26 mouse cellular contexts compared by ENCODE assay signal in genomic region chr2:134591081-134591694, GRCm38 (mm10). TPM values are rescaled to one million over a fixed set of nuclear protein-coding genes. Genes with fewer than 3 reads are reported as not detected.
DNase-seq lines count a peak whose midpoint lies in the region; ATAC-seq and TF ChIP-seq lines count a peak whose summit lies in the region.
"Had no signal": no experiment of that assay in that cellular context is flagged by ENCODE, and none has a peak within 500 bp of the region (broad histone marks: within the 10 kb centered on the region; RNA-seq: fewer than 3 reads in every experiment).

No protein-coding gene starts in this region.

- no peaks in the 10 kb centered on the region for H3K27me3 ChIP-seq in forebrain, postnatal 0 days (ENCODE audit: insufficient read depth, low read length)
- H3K27me3 ChIP-seq in forebrain, embryonic 16.5 days (replicated peaks; ENCODE audit: control insufficient read depth, insufficient read depth, low read length) = no peaks in the 10 kb centered on the region
- no peaks in the 10 kb centered on the region for H3K27me3 ChIP-seq in kidney, embryonic 15.5 days
- H3K27me3 ChIP-seq in neural tube, embryonic 14.5 days (ENCODE audit: control insufficient read depth, insufficient read depth, low read length) = no peaks in the 10 kb centered on the region
- no peaks in the 10 kb centered on the region for H3K27me3 ChIP-seq in midbrain, embryonic 16.5 days (ENCODE audit: control insufficient read depth, insufficient read depth, low read depth, low read length)
- H3K27me3 ChIP-seq in heart, adult 2 months (ENCODE audit: control insufficient read depth, insufficient read depth, low read length) = no peaks in the 10 kb centered on the region
- H3K27me3 ChIP-seq: CH12.LX; forebrain, embryonic 15.5 days; heart, embryonic 12.5 days; hindbrain, embryonic 15.5 days; Patski had no signal

- H3K36me3 ChIP-seq in forebrain, postnatal 0 days (ENCODE audit: insufficient read depth) = peaks cover 14% of the 10 kb centered on the region; the same call in 1 of the 2 replicates
- peaks cover 3% of the 10 kb centered on the region; the same call in 1 of the 2 replicates for H3K36me3 ChIP-seq in forebrain, embryonic 16.5 days (ENCODE audit: control insufficient read depth, insufficient read depth)
- peaks cover 9% of the 10 kb centered on the region; the same call in 1 of the 2 replicates for H3K36me3 ChIP-seq in kidney, embryonic 15.5 days
- no peaks in the 10 kb centered on the region for H3K36me3 ChIP-seq in neural tube, embryonic 14.5 days (ENCODE audit: control insufficient read depth, insufficient read depth, low read length)
- peaks cover 9% of the 10 kb centered on the region; the same call in 1 of the 2 replicates for H3K36me3 ChIP-seq in midbrain, embryonic 16.5 days (ENCODE audit: control insufficient read depth, insufficient read depth, low read length)
- H3K36me3 ChIP-seq in heart, adult 2 months (ENCODE audit: control insufficient read depth, insufficient read depth, low read length) = no peaks in the 10 kb centered on the region; the same call in none of the 2 replicates
- H3K36me3 ChIP-seq: embryonic facial prominence, embryonic 10.5 days had no signal

- no peaks in the 10 kb centered on the region for H3K79me2 ChIP-seq in heart, adult 2 months (replicated peaks; ENCODE audit: control insufficient read depth, insufficient read depth, low read length)

- H3K4me2 ChIP-seq in forebrain, postnatal 0 days (ENCODE audit: low read depth) = no peak overlapping the region
- no peak overlapping the region for H3K4me2 ChIP-seq in forebrain, embryonic 16.5 days (ENCODE audit: low read length)
- H3K4me2 ChIP-seq in kidney, embryonic 15.5 days = no peak overlapping the region
- no peak overlapping the region for H3K4me2 ChIP-seq in neural tube, embryonic 14.5 days (ENCODE audit: low read depth, low read length)
- no peak overlapping the region for H3K4me2 ChIP-seq in midbrain, embryonic 16.5 days (ENCODE audit: low read length)
- H3K4me2 ChIP-seq: forebrain, embryonic 15.5 days; heart, embryonic 12.5 days; hindbrain, embryonic 15.5 days had no signal

- no peak overlapping the region for H3K27ac ChIP-seq in forebrain, postnatal 0 days (ENCODE audit: low read depth, low read length)
- no peak overlapping the region for H3K27ac ChIP-seq in forebrain, embryonic 16.5 days (ENCODE audit: low read length)
- no peak overlapping the region for H3K27ac ChIP-seq in kidney, embryonic 15.5 days
- H3K27ac ChIP-seq in neural tube, embryonic 14.5 days (ENCODE audit: low read depth, low read length) = no peak overlapping the region
- no peak overlapping the region for H3K27ac ChIP-seq in midbrain, embryonic 16.5 days (ENCODE audit: low read length)
- H3K27ac ChIP-seq in heart, adult 2 months = no peak overlapping the region
- H3K27ac ChIP-seq: embryonic facial prominence, embryonic 10.5 days; forebrain, embryonic 15.5 days; hindbrain, embryonic 15.5 days had no signal

- no peak overlapping the region for H3K4me3 ChIP-seq in forebrain, postnatal 0 days (ENCODE audit: low read depth, low read length)
- no peak overlapping the region for H3K4me3 ChIP-seq in forebrain, embryonic 16.5 days (replicated peaks; ENCODE audit: low read length)
- H3K4me3 ChIP-seq in kidney, embryonic 15.5 days (replicated peaks) = no peak overlapping the region
- no peak overlapping the region for H3K4me3 ChIP-seq in neural tube, embryonic 14.5 days (ENCODE audit: low read depth, low read length)
- H3K4me3 ChIP-seq in midbrain, embryonic 16.5 days (ENCODE audit: low read depth, low read length) = no peak overlapping the region
- H3K4me3 ChIP-seq in heart, adult 2 months = no peak overlapping the region
- H3K4me3 ChIP-seq: embryonic facial prominence, embryonic 10.5 days; forebrain, embryonic 15.5 days; heart, embryonic 12.5 days; hindbrain, embryonic 15.5 days had no signal

- TF ChIP-seq POLR2A in heart, adult 2 months (IDR thresholded peaks at IDR 0.05; ENCODE audit: insufficient read depth, low read depth, low read length) = no peak

- 0 out of 2 replicates have a peak, but pooled peaks have one; percentile 14 for ATAC-seq in forebrain, postnatal 0 days
- ATAC-seq in forebrain, embryonic 16.5 days = no peak
- ATAC-seq in kidney, embryonic 15.5 days (replicated peaks; ENCODE audit: low FRiP score) = peak; percentile 52; the same call in 1 of the 2 replicates
- ATAC-seq in neural tube, embryonic 14.5 days (ENCODE audit: low read depth) = peak; percentile 60
- peak; percentile 39; the same call in 1 of the 2 replicates for ATAC-seq in midbrain, embryonic 16.5 days
- ATAC-seq: activated CD4-positive, CD25-positive, alpha-beta regulatory T cell, adult 4 months; forebrain, embryonic 15.5 days; Patski had no signal

- no peaks in the 10 kb centered on the region for H3K9me3 ChIP-seq in forebrain, postnatal 0 days (ENCODE audit: low read length)
- no peaks in the 10 kb centered on the region for H3K9me3 ChIP-seq in forebrain, embryonic 16.5 days (ENCODE audit: control insufficient read depth, low read length)
- no peaks in the 10 kb centered on the region for H3K9me3 ChIP-seq in kidney, embryonic 15.5 days (replicated peaks)
- H3K9me3 ChIP-seq in neural tube, embryonic 14.5 days (ENCODE audit: control insufficient read depth, low read length) = no peaks in the 10 kb centered on the region
- no peaks in the 10 kb centered on the region for H3K9me3 ChIP-seq in midbrain, embryonic 16.5 days (replicated peaks; ENCODE audit: control insufficient read depth, low read length, poor library complexity, severe bottlenecking)
- H3K9me3 ChIP-seq: forebrain, embryonic 15.5 days; hindbrain, embryonic 15.5 days had no signal

- intact Hi-C loops in heart, adult 2 months (cut with DNase I) = no loop called here

- no peak overlapping the region for H3K9ac ChIP-seq in forebrain, postnatal 0 days
- no peak overlapping the region for H3K9ac ChIP-seq in forebrain, embryonic 16.5 days (replicated peaks; ENCODE audit: low read depth, low read length)
- H3K9ac ChIP-seq in kidney, embryonic 15.5 days = no peak overlapping the region
- H3K9ac ChIP-seq in neural tube, embryonic 14.5 days (replicated peaks; ENCODE audit: low read depth, low read length) = no peak overlapping the region
- H3K9ac ChIP-seq in midbrain, embryonic 16.5 days (ENCODE audit: low read depth, low read length) = no peak overlapping the region
- no peak overlapping the region for H3K9ac ChIP-seq in heart, adult 2 months (ENCODE audit: low read depth, low read length)
- H3K9ac ChIP-seq: forebrain, embryonic 15.5 days; heart, embryonic 12.5 days; hindbrain, embryonic 15.5 days had no signal

- no peaks in the 10 kb centered on the region for H3K4me1 ChIP-seq in forebrain, postnatal 0 days (ENCODE audit: insufficient read depth)
- H3K4me1 ChIP-seq in forebrain, embryonic 16.5 days (replicated peaks; ENCODE audit: control insufficient read depth, insufficient read depth, low read length) = no peaks in the 10 kb centered on the region
- no peaks in the 10 kb centered on the region for H3K4me1 ChIP-seq in kidney, embryonic 15.5 days
- H3K4me1 ChIP-seq in neural tube, embryonic 14.5 days (ENCODE audit: control insufficient read depth, insufficient read depth, low read length) = no peaks in the 10 kb centered on the region
- no peaks in the 10 kb centered on the region for H3K4me1 ChIP-seq in midbrain, embryonic 16.5 days (ENCODE audit: control insufficient read depth, insufficient read depth, low read length)
- H3K4me1 ChIP-seq in heart, adult 2 months (ENCODE audit: control insufficient read depth, insufficient read depth, low read length) = no peaks in the 10 kb centered on the region
- H3K4me1 ChIP-seq: embryonic facial prominence, embryonic 10.5 days; forebrain, embryonic 15.5 days; heart, embryonic 12.5 days; hindbrain, embryonic 15.5 days had no signal

- TF ChIP-seq CTCF in forebrain, postnatal 0 days (IDR thresholded peaks at IDR 0.05; ENCODE audit: low read depth) = no peak
- no peak for TF ChIP-seq CTCF in heart, adult 2 months (IDR thresholded peaks at IDR 0.05)

- no peak for TF ChIP-seq EP300 in heart, adult 2 months (IDR thresholded peaks at IDR 0.05; ENCODE audit: insufficient read depth, low read depth, low read length)

- DNase-seq in forebrain, postnatal 0 days = no peak
- no peak for DNase-seq in kidney, adult 18-20 months
- DNase-seq in neural tube, embryonic 10.5 days (ENCODE audit: extremely low spot score, low spot score) = no peak
- no peak for DNase-seq in heart, adult 2 months
- DNase-seq: adrenal gland, postnatal 14 days; cerebellum, adult 11-12 months; cerebellum, adult 9-10 months; gastrocnemius, postnatal 14 days had no signal

- WGBS in forebrain, postnatal 0 days = 94% methylated on average over 6 of the region's 6 CpGs
- 96% methylated on average over 6 of the region's 6 CpGs for WGBS in forebrain, embryonic 16.5 days
- WGBS in kidney, embryonic 15.5 days = 93% methylated on average over 6 of the region's 6 CpGs
- 97% methylated on average over 6 of the region's 6 CpGs for WGBS in neural tube, embryonic 14.5 days
- 95% methylated on average over 6 of the region's 6 CpGs for WGBS in midbrain, embryonic 16.5 days
- 92% methylated on average over 6 of the region's 6 CpGs for WGBS in heart, adult 2 months

RNA-seq across cellular contexts. Expression of gene Hao1, which starts 37.0 kb away (rescaled TPM):
- 0.24 TPM in 1 of 2 replicates, not detected in the other for total RNA-seq in forebrain, postnatal 0 days (2014; rRNA removed)
- polyA plus RNA-seq in forebrain, postnatal 0 days (2015; fragmentation: Nextera tagmentation; extraction: Ambion mirVana) = 0.13 and 0.17 TPM in 2 replicates
- not detected in 2 replicates for polyA plus RNA-seq in forebrain, embryonic 16.5 days (2015; fragmentation: Nextera tagmentation; extraction: Ambion mirVana)
- polyA plus RNA-seq in kidney, embryonic 15.5 days (2015; fragmentation: Nextera tagmentation; extraction: Ambion mirVana) = not detected in 2 replicates
- 0.16 TPM in 1 of 2 replicates, not detected in the other for polyA plus RNA-seq in neural tube, embryonic 14.5 days (2014; fragmentation: Nextera tagmentation; extraction: Ambion mirVana)
- polyA plus RNA-seq in midbrain, embryonic 16.5 days (2015; fragmentation: Nextera tagmentation; extraction: Ambion mirVana) = 0.09 and 0.10 TPM in 2 replicates
- not detected for total RNA-seq in heart, adult 2 months (2021)
- not detected in 2 replicates for polyA plus RNA-seq in heart, adult 2 months (2012; rRNA removed)
- total RNA-seq: gastrocnemius, adult 18-20 months; gastrocnemius, postnatal 14 days; heart, adult 8-10 months; heart, postnatal 25 days had no signal
- polyA plus RNA-seq: embryonic facial prominence, embryonic 10.5 days; embryonic facial prominence, embryonic 14.5 days; gonadal fat pad, adult 2 months; heart, embryonic 16.5 days; intestine, embryonic 14.5 days; Patski had no signal

RNA-seq across cellular contexts. Expression of gene Tmx4, which starts 52.8 kb away (rescaled TPM):
- 110 and 161 TPM in 2 replicates for total RNA-seq in forebrain, postnatal 0 days (2014; rRNA removed)
- 35.8 and 65.6 TPM in 2 replicates for polyA plus RNA-seq in forebrain, postnatal 0 days (2015; fragmentation: Nextera tagmentation; extraction: Ambion mirVana)
- 85.2 and 99.0 TPM in 2 replicates for polyA plus RNA-seq in forebrain, embryonic 16.5 days (2015; fragmentation: Nextera tagmentation; extraction: Ambion mirVana)
- polyA plus RNA-seq in kidney, embryonic 15.5 days (2015; fragmentation: Nextera tagmentation; extraction: Ambion mirVana) = 20.9 and 21.0 TPM in 2 replicates
- 135 and 137 TPM in 2 replicates for polyA plus RNA-seq in neural tube, embryonic 14.5 days (2014; fragmentation: Nextera tagmentation; extraction: Ambion mirVana)
- polyA plus RNA-seq in midbrain, embryonic 16.5 days (2015; fragmentation: Nextera tagmentation; extraction: Ambion mirVana) = 143 and 144 TPM in 2 replicates
- total RNA-seq in heart, adult 2 months (2021) = 10 to 100 TPM; 48.1 to 53.1 TPM
- polyA plus RNA-seq in heart, adult 2 months (2012; rRNA removed) = 13.7 and 24.2 TPM in 2 replicates
